Mouse (Mus musculus): ENCODE results near the gene Farsb. TPM values are rescaled to one million over a fixed set of nuclear protein-coding genes. Genes with fewer than 3 reads are reported as not detected.
A peak's percentile ranks its signal among the peaks of the same experiment; 100 is the strongest.

Gene Farsb
- polyA plus RNA-seq, 1 experiment from 2014 or later = 138 TPM

DNA sequence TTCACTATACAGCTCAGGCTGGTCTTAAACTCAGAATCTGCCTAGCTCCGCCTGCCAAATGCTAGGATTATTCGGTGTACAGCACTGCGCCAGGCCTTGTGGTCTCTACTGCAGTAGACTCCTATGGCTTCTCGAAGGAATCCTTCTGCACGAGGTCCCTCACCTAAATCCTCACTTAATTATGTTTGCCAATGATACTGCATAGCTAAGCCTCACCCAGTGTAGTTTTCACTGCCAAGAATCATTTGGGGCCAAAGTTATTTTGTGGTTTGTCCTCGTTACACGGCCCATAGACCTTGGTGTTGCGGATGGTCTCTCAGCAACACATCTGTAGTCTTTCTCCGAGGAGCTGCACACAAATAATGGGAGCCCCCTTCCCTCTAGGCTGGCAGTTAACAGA, 116.4 kb downstream of the Farsb start:
- Histone ChIP-seq H3K4me1 (peaks cover 7% of the 10 kb centered on the region), H3K4me2 (replicated peaks) (no peak overlapping the region), H3K9me3 (peaks cover 9% of the 10 kb centered on the region), H3K4me3 (no peak overlapping the region), H3K27ac (no peak overlapping the region), H3K36me3 (no peaks in the 10 kb centered on the region), H3K27me3 (no peaks in the 10 kb centered on the region), H3K9ac (no peak overlapping the region)
- WGBS = 91% methylated on average over 9 of the region's 9 CpGs
- no peak for ATAC-seq (ENCODE audit: low FRiP score, low read depth)

GRCm38 (mm10) chr1:78371569-78372236, 117.0 kb downstream of the Farsb start:
- Histone ChIP-seq H3K36me3 (no peaks in the 10 kb centered on the region), H3K27ac (no peak overlapping the region), H3K9ac (no peak overlapping the region), H3K4me2 (replicated peaks) (no peak overlapping the region), H3K27me3 (no peaks in the 10 kb centered on the region), H3K9me3 (peaks cover 9% of the 10 kb centered on the region), H3K4me3 (no peak overlapping the region), H3K4me1 (peaks cover 7% of the 10 kb centered on the region)
- whole genome bisulfite sequencing = 90% methylated on average over 2 of the region's 2 CpGs
- ATAC-seq (ENCODE audit: low FRiP score, low read depth) = peak; percentile 66; the same call in 1 of the 2 replicates

DNA sequence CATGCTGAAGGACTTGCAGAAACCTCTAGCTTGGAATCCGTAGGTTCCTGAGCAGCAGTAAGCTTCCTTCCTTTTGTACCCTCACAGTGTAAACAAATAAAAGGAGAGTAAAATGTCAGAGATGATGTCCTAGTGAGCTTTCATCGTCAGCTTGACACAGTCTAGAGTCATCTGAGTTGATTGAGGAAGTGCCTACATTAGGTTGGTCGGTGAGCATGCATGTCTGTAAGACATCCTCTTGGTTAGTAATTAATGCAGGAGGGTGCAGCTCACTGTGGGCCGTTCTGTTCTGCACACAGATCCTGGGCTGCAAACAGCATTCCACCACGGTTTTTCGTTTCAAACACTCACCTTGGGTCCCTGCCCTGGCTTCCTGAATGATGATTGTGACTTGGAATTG, 118.6 kb downstream of the Farsb start:
- Histone ChIP-seq H3K9ac (no peak overlapping the region), H3K4me3 (no peak overlapping the region), H3K4me1 (peaks cover 7% of the 10 kb centered on the region), H3K36me3 (no peaks in the 10 kb centered on the region), H3K9me3 (peaks cover 9% of the 10 kb centered on the region), H3K27me3 (no peaks in the 10 kb centered on the region), H3K4me2 (replicated peaks) (no peak overlapping the region), H3K27ac (no peak overlapping the region)
- ATAC-seq (ENCODE audit: low FRiP score, low read depth) = no peak
- WGBS = 46% methylated on average over 6 of the region's 6 CpGs

Other genes starting within 250 kb of the Farsb start
- 0.70 and 0.76 TPM in 2 replicates for gene Sgpp2, start 178.6 kb downstream of the Farsb start, polyA plus RNA-seq (2015; fragmentation: Nextera tagmentation; extraction: Ambion mirVana)
- gene Mogat1, start 22.1 kb upstream of the Farsb start, polyA plus RNA-seq (2015; fragmentation: Nextera tagmentation; extraction: Ambion mirVana) = 0.72 TPM in 1 of 2 replicates, not detected in the other
- 0.38 and 0.47 TPM in 2 replicates for gene BC035947, start 23.3 kb upstream of the Farsb start, polyA plus RNA-seq (2015; fragmentation: Nextera tagmentation; extraction: Ambion mirVana)
- 76.8 and 83.2 TPM in 2 replicates for gene Acsl3, start 168.9 kb upstream of the Farsb start, polyA plus RNA-seq (2015; fragmentation: Nextera tagmentation; extraction: Ambion mirVana)
- gene Utp14b, start 169.1 kb upstream of the Farsb start, polyA plus RNA-seq (2015; fragmentation: Nextera tagmentation; extraction: Ambion mirVana) = 4.3 and 4.4 TPM in 2 replicates

All from limb, embryonic 13.5 days (tissue).